Mouse (Mus musculus): ENCODE measurements at regions not wholly inside any gene's neighbourhood (a gene's known extent, or its start where the extent isn't known, plus 50 kb on each side); places are given as distances from the start of the nearest gene placed in this dataset.

DNA sequence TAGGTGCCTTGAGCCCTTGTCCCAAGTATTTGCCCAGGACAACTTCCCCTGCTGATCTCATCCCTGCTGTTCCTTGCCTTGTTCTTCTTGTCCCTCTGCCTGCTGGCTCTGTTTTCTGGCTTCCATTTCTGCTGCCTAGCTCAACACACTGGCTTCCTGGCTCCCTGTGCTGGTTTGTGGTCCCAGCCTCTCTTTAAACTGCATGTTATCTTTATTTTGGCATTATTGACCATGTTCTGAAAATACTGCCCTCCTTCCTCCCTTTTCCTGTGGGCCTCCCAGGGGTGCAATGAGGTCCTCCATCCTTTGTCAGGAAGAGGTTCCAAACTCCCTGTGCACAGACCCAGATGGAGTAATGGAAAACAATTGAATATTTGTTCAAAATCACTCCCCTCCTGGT, 97.9 kb upstream of the Arhgap32 start:
- Histone ChIP-seq H3K27ac (replicated peaks; ENCODE audit: low read depth, low read length) (no peak overlapping the region), H3K36me3 (ENCODE audit: control insufficient read depth, insufficient read depth, low read length) (no peaks in the 10 kb centered on the region), H3K4me3 (ENCODE audit: low read depth, low read length) (no peak overlapping the region), H3K9me3 (ENCODE audit: control insufficient read depth, low read length) (0 out of 2 replicates have a peak, but pooled peaks cover 4% of the 10 kb centered on the region), H3K4me1 (ENCODE audit: control insufficient read depth, insufficient read depth, low read length) (peaks cover 5% of the 10 kb centered on the region; the same call in 1 of the 2 replicates), H3K4me2 (ENCODE audit: low read depth, low read length) (no peak overlapping the region), H3K9ac (ENCODE audit: low read depth, low read length) (no peak overlapping the region), H3K27me3 (replicated peaks; ENCODE audit: control insufficient read depth, insufficient read depth, low read length) (no peaks in the 10 kb centered on the region)
- DNase-seq (ENCODE audit: low spot score), result no peak
- ATAC-seq (ENCODE audit: low read depth), result no peak

DNA sequence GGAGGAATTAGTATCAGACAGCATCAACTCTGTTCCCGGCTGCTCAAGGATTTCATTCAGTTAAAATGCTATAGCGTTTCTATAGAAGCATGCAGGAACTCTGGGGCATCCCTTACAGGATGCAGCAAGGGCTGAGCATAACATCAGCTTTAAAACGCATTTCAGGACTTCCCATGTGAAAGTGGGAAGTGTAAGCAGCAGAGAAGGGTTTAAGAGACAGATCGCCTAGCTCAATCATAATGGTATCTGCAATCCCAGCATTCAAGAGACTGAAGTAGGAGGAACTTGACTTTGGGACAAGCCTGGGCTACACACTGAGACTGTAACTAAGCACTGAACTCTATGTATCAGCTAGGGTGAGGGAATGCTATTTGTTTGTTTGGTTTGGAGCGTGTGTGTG, 96.2 kb upstream of the Arhgap32 start:
- Histone ChIP-seq H3K4me2 (ENCODE audit: low read depth, low read length) (no peak overlapping the region), H3K27ac (replicated peaks; ENCODE audit: low read depth, low read length) (no peak overlapping the region), H3K4me3 (ENCODE audit: low read depth, low read length) (no peak overlapping the region), H3K9me3 (ENCODE audit: control insufficient read depth, low read length) (no peaks in the 10 kb centered on the region), H3K36me3 (ENCODE audit: control insufficient read depth, insufficient read depth, low read length) (no peaks in the 10 kb centered on the region), H3K27me3 (replicated peaks; ENCODE audit: control insufficient read depth, insufficient read depth, low read length) (no peaks in the 10 kb centered on the region), H3K4me1 (ENCODE audit: control insufficient read depth, insufficient read depth, low read length) (peaks cover 5% of the 10 kb centered on the region; the same call in 1 of the 2 replicates), H3K9ac (ENCODE audit: low read depth, low read length) (no peak overlapping the region)
- WGBS, result 78% methylated on average over 5 of the region's 5 CpGs
- no peak for ATAC-seq (ENCODE audit: low read depth)
- no peak for DNase-seq (ENCODE audit: low spot score)

DNA sequence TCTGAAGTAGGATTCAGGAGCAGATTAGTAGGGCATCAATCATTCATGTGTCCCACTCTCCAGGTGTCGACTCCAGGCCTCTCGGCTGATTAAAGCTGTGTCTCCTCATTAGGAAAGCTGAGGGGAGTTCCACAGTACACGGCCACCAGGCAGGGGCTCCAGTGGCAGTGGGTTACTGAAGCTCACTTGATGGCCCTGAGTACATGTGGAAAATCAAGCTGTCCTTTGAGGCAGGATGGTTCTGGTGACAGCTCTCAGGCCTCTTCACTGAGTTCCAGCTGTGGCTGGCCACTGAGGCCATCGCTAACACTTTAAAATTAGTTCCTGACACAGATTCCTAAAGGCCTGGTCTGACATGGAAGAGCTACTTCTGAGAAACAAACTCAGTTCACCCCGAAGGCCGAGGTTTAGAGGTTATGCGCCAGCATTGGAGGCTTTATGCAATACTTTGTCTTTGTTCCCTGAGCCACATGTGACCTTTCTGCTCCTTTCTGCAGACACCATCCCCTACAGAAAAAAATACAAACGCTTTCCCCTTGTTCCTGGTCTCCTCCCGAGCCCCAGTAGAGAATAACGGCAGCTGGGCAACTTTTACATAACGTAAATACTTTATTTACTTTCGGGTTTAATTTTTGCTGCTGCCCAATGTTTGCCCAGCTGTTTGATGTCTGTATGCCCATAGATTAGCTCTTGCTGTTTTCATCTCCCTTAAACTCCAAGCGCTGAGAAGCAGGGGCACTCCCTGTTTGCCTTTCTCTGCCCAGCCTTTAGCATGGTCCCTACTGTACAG, 94.8 kb upstream of the Arhgap32 start:
- peak overlapping the region; percentile 2; the same call in 1 of the 2 replicates for H3K9ac ChIP-seq (ENCODE audit: low read depth, low read length)
- ATAC-seq (ENCODE audit: low read depth) (no peak), DNase-seq (ENCODE audit: low spot score) (no peak)
- H3K4me2 ChIP-seq (ENCODE audit: low read depth, low read length), result no peak overlapping the region
- H3K9me3 ChIP-seq (ENCODE audit: control insufficient read depth, low read length), result no peaks in the 10 kb centered on the region
- no peaks in the 10 kb centered on the region for H3K36me3 ChIP-seq (ENCODE audit: control insufficient read depth, insufficient read depth, low read length)
- H3K27me3 ChIP-seq (replicated peaks; ENCODE audit: control insufficient read depth, insufficient read depth, low read length), result no peaks in the 10 kb centered on the region
- WGBS, result 23% methylated on average over 13 of the region's 13 CpGs
- H3K27ac ChIP-seq (replicated peaks; ENCODE audit: low read depth, low read length), result no peak overlapping the region
- no peak overlapping the region for H3K4me3 ChIP-seq (ENCODE audit: low read depth, low read length)
- H3K4me1 ChIP-seq (ENCODE audit: control insufficient read depth, insufficient read depth, low read length), result peaks cover 5% of the 10 kb centered on the region; the same call in 1 of the 2 replicates

DNA sequence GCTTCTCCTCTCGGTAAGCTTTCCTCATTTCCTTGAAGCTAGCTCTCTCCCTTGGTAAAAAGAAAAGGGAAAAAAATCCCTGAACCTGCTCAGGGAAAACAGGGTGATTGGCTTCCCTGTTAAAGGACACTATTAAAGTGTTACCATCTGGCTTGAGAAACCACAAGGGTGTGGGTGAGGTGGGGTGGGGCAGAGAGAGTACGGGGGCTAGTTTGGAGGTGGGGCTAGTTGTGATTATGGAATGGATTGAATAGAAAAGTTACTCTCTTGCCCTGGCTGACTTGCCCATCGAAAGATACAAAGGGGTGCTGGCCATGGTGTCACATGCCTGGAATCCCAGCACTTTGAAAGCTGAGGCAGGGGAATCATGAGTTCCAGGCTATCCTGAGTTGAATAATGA, 94.2 kb upstream of the Arhgap32 start:
- H3K4me1 ChIP-seq (ENCODE audit: control insufficient read depth, insufficient read depth, low read length), result peaks cover 5% of the 10 kb centered on the region; the same call in 1 of the 2 replicates
- H3K4me2 ChIP-seq (ENCODE audit: low read depth, low read length), result no peak overlapping the region
- H3K27me3 ChIP-seq (replicated peaks; ENCODE audit: control insufficient read depth, insufficient read depth, low read length), result no peaks in the 10 kb centered on the region
- no peak for DNase-seq (ENCODE audit: low spot score)
- H3K4me3 ChIP-seq (ENCODE audit: low read depth, low read length), result no peak overlapping the region
- WGBS, result 24% methylated on average over 3 of the region's 3 CpGs
- H3K9ac ChIP-seq (ENCODE audit: low read depth, low read length), result no peak overlapping the region
- no peak for ATAC-seq (ENCODE audit: low read depth)
- H3K36me3 ChIP-seq (ENCODE audit: control insufficient read depth, insufficient read depth, low read length), result no peaks in the 10 kb centered on the region
- H3K9me3 ChIP-seq (ENCODE audit: control insufficient read depth, low read length), result no peaks in the 10 kb centered on the region
- H3K27ac ChIP-seq (replicated peaks; ENCODE audit: low read depth, low read length), result no peak overlapping the region

DNA sequence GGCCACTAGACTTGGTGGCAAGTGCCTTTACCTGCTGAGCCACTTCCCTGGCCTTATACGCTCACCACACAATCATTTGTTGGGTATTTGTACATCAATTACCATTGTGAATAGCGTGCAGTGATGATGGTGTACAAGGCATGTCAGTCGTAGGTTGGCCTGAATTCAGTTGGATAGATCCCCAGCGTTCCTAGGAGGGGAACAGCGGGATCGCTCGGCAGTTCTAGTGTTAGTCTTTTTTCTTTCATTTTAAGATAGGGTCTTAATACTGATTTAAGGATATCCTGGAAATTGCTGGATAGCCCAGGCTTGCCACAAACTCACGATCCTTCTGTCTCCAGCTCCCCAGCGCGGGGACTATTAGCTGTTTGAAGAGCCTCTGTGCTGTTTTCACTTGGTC, 92.9 kb upstream of the Arhgap32 start:
- ATAC-seq (ENCODE audit: low read depth), result no peak
- Histone ChIP-seq H3K4me3 (ENCODE audit: low read depth, low read length) (no peak overlapping the region), H3K9me3 (ENCODE audit: control insufficient read depth, low read length) (no peaks in the 10 kb centered on the region), H3K4me1 (ENCODE audit: control insufficient read depth, insufficient read depth, low read length) (peaks cover 5% of the 10 kb centered on the region; the same call in 1 of the 2 replicates), H3K27ac (replicated peaks; ENCODE audit: low read depth, low read length) (no peak overlapping the region), H3K9ac (ENCODE audit: low read depth, low read length) (no peak overlapping the region), H3K27me3 (replicated peaks; ENCODE audit: control insufficient read depth, insufficient read depth, low read length) (no peaks in the 10 kb centered on the region), H3K4me2 (ENCODE audit: low read depth, low read length) (no peak overlapping the region), H3K36me3 (ENCODE audit: control insufficient read depth, insufficient read depth, low read length) (no peaks in the 10 kb centered on the region)
- no peak for DNase-seq (ENCODE audit: low spot score)
- 92% methylated on average over 10 of the region's 10 CpGs for WGBS

DNA sequence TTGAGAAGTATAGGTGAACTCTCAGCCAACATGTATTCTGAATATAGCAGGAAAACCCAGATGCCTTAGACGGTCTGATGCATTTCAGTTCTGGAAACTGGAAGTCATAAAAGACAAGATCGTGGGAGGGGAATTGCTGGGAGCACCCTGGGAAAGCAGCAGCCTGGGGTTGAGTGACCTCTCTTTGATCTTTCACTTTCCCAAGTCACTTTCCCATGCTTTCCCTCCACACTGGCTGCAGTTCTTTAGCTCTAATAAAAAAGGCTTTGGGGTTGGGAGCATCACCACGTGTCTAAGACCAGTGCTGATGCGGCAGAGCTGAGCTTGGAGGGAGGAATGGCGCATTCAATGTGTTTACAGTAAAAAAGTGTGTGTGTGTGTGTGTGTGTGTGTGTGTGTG, 91.2 kb upstream of the Arhgap32 start:
- H3K9ac ChIP-seq (ENCODE audit: low read depth, low read length), result no peak overlapping the region
- H3K4me2 ChIP-seq (ENCODE audit: low read depth, low read length), result no peak overlapping the region
- H3K36me3 ChIP-seq (ENCODE audit: control insufficient read depth, insufficient read depth, low read length), result no peaks in the 10 kb centered on the region
- H3K27ac ChIP-seq (replicated peaks; ENCODE audit: low read depth, low read length), result no peak overlapping the region
- DNase-seq (ENCODE audit: low spot score) (no peak), ATAC-seq (ENCODE audit: low read depth) (no peak)
- peaks cover 5% of the 10 kb centered on the region; the same call in 1 of the 2 replicates for H3K4me1 ChIP-seq (ENCODE audit: control insufficient read depth, insufficient read depth, low read length)
- WGBS, result 50% methylated on average over 5 of the region's 5 CpGs
- no peaks in the 10 kb centered on the region for H3K9me3 ChIP-seq (ENCODE audit: control insufficient read depth, low read length)
- H3K27me3 ChIP-seq (replicated peaks; ENCODE audit: control insufficient read depth, insufficient read depth, low read length), result no peaks in the 10 kb centered on the region
- H3K4me3 ChIP-seq (ENCODE audit: low read depth, low read length), result no peak overlapping the region

DNA sequence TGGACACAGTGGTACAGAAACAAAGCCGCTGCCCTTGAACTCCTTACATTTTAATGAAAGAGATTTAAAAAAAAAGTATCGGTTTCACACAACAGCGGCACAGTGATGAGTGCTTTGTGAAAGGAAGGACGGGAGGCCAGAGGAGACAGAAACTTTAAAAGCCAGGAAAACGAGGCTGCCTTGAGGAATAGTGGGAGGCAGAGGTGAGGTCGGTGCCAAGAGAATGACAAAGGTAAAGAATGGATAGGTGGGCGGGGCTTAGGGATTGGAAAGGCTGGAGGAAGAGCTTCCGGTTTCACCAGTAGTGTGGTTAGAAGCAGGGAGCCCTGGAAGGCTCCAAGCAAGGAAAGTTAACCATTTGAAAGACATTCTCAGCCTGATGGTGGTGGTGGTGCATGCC, 88.0 kb upstream of the Arhgap32 start:
- Histone ChIP-seq H3K4me3 (ENCODE audit: low read depth, low read length) (no peak overlapping the region), H3K27me3 (replicated peaks; ENCODE audit: control insufficient read depth, insufficient read depth, low read length) (no peaks in the 10 kb centered on the region), H3K27ac (replicated peaks; ENCODE audit: low read depth, low read length) (no peak overlapping the region), H3K4me1 (ENCODE audit: control insufficient read depth, insufficient read depth, low read length) (no peaks in the 10 kb centered on the region), H3K4me2 (ENCODE audit: low read depth, low read length) (no peak overlapping the region), H3K9ac (ENCODE audit: low read depth, low read length) (no peak overlapping the region), H3K9me3 (ENCODE audit: control insufficient read depth, low read length) (no peaks in the 10 kb centered on the region), H3K36me3 (ENCODE audit: control insufficient read depth, insufficient read depth, low read length) (no peaks in the 10 kb centered on the region)
- DNase-seq (ENCODE audit: low spot score) (peak; percentile 35), ATAC-seq (ENCODE audit: low read depth) (no peak)
- 27% methylated on average over 8 of the region's 8 CpGs for WGBS

DNA sequence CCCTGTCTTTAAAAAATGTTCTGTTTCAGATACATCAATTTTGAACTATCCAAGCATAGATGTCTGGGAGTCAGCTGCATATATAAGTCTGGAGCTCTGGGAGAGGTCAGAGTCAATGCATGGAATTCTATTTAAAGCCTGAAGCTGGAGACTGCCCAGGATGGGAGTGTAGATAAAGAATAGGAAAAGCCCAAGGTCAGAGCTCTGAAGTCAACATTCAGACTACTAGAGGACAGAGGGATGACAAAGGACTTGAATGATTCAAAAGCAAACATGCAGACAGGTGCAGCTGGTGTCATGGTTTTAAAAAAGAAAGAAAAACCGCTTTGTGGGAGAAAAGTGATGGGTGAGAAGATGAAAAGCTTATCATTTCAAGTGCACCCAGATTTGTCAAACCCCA, 86.9 kb upstream of the Arhgap32 start:
- H3K9me3 ChIP-seq (ENCODE audit: control insufficient read depth, low read length), result no peaks in the 10 kb centered on the region
- H3K36me3 ChIP-seq (ENCODE audit: control insufficient read depth, insufficient read depth, low read length), result no peaks in the 10 kb centered on the region
- no peaks in the 10 kb centered on the region for H3K27me3 ChIP-seq (replicated peaks; ENCODE audit: control insufficient read depth, insufficient read depth, low read length)
- H3K9ac ChIP-seq (ENCODE audit: low read depth, low read length), result no peak overlapping the region
- DNase-seq (ENCODE audit: low spot score) (no peak), ATAC-seq (ENCODE audit: low read depth) (no peak)
- WGBS, result 85% methylated on average over 1 of the region's 1 CpGs
- no peak overlapping the region for H3K4me2 ChIP-seq (ENCODE audit: low read depth, low read length)
- no peak overlapping the region for H3K27ac ChIP-seq (replicated peaks; ENCODE audit: low read depth, low read length)
- H3K4me1 ChIP-seq (ENCODE audit: control insufficient read depth, insufficient read depth, low read length), result peaks cover 9% of the 10 kb centered on the region
- no peak overlapping the region for H3K4me3 ChIP-seq (ENCODE audit: low read depth, low read length)

DNA sequence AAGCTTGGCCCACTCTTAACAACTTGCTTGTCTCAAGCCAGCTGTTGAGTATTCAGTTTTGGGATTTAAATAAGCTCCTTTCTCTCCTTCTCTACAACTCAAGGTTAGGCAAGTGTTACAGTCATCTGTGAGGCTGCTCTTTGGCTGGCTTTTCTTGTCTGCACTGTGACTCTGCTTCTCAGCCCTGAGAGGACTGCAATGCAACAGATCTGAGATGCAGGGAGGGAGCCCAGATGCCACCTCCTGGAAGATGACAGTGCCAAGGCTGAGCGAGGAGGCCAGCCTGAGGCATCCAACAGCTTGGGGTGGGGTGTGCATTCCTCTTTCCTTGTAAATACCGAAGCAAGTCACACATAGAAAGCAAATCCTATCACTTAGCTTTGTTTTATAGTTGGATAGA, 86.2 kb upstream of the Arhgap32 start:
- ATAC-seq (ENCODE audit: low read depth), result no peak
- H3K9me3 ChIP-seq (ENCODE audit: control insufficient read depth, low read length), result no peaks in the 10 kb centered on the region
- H3K4me1 ChIP-seq (ENCODE audit: control insufficient read depth, insufficient read depth, low read length), result peaks cover 13% of the 10 kb centered on the region
- H3K36me3 ChIP-seq (ENCODE audit: control insufficient read depth, insufficient read depth, low read length), result no peaks in the 10 kb centered on the region
- H3K9ac ChIP-seq (ENCODE audit: low read depth, low read length), result no peak overlapping the region
- no peaks in the 10 kb centered on the region for H3K27me3 ChIP-seq (replicated peaks; ENCODE audit: control insufficient read depth, insufficient read depth, low read length)
- no peak overlapping the region for H3K4me2 ChIP-seq (ENCODE audit: low read depth, low read length)
- WGBS, result 48% methylated on average over 2 of the region's 2 CpGs
- H3K27ac ChIP-seq (replicated peaks; ENCODE audit: low read depth, low read length), result no peak overlapping the region
- no peak overlapping the region for H3K4me3 ChIP-seq (ENCODE audit: low read depth, low read length)
- no peak for DNase-seq (ENCODE audit: low spot score)
